Mouse (Mus musculus) spleen, adult 2 months (tissue): ENCODE results near the gene Brsk2.
A peak's percentile ranks its signal among the peaks of the same experiment; 100 is the strongest.

Source experiments
- CTCF ChIP-seq: fragments of 200-500 bp; IDR thresholded peaks from 2 replicates; pipeline ENCODE4 v1.5.1; 2011; ENCODE audit warnings: mild to moderate bottlenecking, inconsistent platforms; ENCODE audit not compliant: insufficient read depth, insufficient read length, insufficient replicate concordance; ENCODE audit errors: extremely low read depth
- POLR2A ChIP-seq: fragments of 200-500 bp; IDR thresholded peaks from 2 replicates; pipeline ENCODE4 v1.6.1; 2011; ENCODE audit warnings: low read depth, low read length, inconsistent platforms

- TF ChIP-seq POLR2A = no peak
- TF ChIP-seq CTCF = peak; percentile 46; the same call in 1 of the 2 replicates
Observed at GRCm38 (mm10) chr7:142037553-142038170, 88.1 kb downstream of the Brsk2 start.
